Mouse (Mus musculus): ENCODE data around the gene Gnaq.

DNA sequence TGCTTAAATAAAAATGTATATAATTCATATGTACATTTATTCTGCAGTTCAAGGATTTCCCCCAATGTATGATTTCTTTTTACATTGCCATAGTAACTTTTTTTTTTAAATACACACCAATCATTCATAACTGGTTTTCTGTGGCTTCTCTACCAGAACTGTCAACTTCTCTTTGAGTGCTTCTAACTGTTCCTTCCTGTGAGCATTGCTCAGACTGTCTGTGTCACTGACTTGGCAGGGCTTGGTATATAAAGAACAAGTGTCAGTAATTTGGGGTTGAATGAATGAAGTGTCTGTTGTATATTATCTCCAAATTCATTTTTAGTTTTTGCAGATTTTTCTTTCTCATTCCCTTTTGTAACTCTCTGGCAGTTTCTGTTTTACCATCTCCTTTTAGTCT lies 21.8 kb downstream of the Gnaq start:
- TF ChIP-seq CTCF (IDR thresholded peaks at IDR 0.05; ENCODE audit: insufficient read depth, low read length), result no peak
- TF ChIP-seq POLR2A (IDR thresholded peaks at IDR 0.05; ENCODE audit: borderline replicate concordance, extremely low read depth, low read depth, low read length), result no peak

Measured in lung, adult 2 months (tissue).